Mouse (Mus musculus) spleen, adult 18-20 months (tissue): ENCODE measurements around the gene Gm45716.

ENCODE experiments used
- DNase-seq, 2 experiments: peaks; one replicate each; pipeline ENCODE4 v3.0.0; 2022; ENCODE audit warnings: mixed read lengths in 2 of 2

Gene Gm45716

DNA sequence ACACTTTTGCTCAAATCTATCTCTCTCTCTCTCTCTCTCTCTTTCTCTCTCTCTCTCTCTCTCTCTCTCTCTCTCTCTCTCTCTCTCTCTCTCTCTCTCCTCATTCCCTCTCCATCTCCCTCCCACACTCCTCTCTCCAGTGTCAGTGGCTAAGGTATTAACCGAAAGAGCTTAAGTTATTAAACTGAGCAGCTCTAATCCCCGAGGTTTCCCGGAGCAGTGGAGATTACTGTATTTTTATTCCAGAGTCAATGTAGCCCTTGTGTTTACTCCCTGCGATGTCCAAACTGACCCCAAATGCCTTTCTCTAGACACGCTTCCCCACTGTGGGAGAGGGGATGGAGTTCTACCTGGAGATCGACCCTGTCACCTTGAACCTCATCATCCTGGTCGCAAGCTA lies at the start of gene Gm45716:
TSS of gene Gm45716 (plus strand) at position 243 of the 400 bp plus-strand sequence.
- no peak for DNase-seq

DNA sequence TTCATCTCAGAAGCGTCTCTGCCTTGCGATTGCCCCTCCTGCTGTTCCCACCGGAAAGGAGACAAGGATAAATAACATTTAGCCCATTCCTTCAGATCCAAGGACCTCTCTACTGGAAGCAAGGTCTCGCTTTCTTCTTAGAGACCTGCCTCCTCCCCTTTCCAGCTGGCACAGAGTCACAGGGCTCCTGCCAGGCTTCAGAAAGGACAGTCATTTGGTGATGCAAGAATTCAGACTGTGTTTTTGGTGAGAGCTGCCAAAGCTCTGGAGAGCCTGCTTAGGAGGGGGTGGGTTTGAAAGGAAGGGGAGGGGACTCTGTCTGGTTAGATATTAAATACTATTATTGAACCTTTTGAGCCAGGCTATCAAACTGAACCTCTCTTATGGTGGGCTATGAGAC lies 45.1 kb upstream of the Gm45716 start:
- no peak for DNase-seq

DNA sequence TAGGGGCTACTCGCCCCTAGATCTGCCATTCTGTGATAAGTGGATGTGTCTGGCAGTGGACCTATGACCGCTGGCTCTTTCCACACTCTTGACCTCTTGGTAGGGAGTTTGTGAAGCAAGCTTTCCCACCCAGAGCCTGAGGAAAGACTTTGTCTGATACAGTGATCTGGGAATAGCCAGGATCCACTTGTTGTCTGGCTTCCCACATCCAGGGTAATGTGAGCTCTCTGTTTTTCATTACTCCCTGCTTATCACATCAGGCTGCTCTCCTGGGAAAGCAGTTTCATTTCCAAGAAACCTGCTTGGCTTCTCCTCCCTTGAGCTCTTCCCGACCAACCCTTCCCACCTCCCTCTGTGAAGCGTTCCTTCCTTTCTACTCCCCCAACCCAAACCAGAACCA lies 44.5 kb upstream of the Gm45716 start:
- no peak for DNase-seq

DNA sequence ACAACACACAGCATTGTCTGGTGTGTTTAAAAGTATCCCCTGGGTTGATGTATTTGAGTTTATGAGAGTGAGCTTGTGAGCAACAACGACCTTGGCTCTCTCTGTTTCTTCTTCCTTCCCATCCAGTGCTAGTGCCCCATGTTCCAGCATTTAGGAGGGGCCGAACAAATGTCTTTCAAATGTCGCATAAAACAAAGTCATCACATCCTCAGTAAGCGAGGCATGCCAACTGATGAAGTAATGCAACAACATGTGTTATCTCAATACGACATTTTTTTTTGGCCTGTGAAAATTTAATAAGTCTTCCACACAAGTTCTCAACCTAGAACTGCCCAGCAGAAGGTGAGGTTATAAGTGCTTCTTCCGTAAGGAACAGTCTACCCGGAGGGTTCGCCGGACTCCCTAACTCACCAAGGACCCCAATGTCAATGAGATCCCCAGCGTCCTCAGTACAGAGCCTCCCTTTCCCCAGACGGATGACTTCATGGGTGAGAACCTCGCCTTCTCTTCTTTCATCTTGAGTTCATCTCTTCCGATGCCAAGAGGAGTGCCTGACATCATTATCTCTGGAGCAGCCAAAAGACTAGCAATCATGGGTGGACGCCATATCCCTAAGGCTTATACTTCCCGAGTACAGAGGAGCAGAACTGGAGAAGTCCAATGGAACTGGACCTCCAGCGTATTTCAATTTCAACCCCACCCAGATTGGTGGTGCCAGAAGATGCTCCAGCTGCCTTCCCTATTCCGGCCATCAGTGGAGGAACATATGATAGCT lies 41.2 kb upstream of the Gm45716 start:
- DNase-seq: no peak

DNA sequence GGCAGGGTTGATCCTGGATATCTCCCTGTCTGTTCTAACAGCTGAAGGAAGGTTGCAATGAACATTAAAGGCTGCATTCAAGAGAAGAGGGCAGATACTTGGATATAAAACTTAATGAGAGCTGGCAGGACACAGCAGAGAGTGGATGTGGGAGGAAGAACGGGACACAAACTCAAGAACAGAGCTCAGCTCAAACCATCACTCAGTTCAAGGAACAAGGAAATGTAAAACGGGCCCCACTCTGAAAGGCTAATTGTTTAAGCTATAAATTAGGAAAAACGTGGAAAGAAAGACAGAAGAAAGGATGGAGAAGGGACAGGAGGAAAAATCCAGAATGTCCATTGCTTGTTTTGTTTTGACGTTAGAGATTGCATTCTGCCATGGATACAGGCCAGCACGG lies 32.4 kb upstream of the Gm45716 start:
- DNase-seq: no peak

DNA sequence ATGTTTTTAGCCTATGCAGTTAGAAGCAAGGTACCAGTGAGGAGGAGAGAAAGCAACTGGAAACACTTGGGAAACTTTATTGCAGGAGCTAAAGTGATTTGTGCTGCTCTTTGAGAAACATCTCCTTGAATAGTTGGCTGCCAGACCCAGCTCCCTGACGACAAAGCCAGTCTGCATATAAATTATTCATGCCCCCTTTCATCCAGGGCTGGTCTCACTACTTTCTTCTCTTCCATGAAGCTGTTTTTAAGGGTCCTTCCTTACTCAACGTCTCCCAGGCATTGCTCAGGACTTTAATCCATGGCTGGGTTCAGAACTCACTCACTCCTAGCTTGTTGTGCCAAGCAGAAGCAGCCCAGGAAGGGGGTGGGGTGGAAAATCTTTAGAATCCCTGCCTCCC lies 32.0 kb upstream of the Gm45716 start:
- no peak for DNase-seq

DNA sequence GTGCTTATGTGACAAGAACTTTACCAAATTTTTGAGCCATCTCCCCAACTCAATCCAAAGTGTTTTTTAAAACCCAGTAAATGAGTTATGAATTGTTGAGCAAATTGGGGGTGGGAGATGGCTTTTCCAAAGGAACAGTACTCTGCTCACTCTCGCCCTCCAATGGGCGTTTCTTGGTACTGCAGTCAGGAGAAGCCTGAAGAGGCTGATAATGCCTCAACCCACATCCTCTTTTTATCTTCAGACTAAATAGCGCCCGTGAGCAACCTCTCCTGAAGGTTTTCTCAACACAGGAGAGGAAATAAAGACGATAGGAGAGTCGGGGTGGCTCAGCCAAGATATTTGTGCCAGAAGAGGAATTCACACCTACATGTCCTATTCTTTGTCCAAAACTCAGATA lies 19.7 kb upstream of the Gm45716 start:
- DNase-seq: no peak

DNA sequence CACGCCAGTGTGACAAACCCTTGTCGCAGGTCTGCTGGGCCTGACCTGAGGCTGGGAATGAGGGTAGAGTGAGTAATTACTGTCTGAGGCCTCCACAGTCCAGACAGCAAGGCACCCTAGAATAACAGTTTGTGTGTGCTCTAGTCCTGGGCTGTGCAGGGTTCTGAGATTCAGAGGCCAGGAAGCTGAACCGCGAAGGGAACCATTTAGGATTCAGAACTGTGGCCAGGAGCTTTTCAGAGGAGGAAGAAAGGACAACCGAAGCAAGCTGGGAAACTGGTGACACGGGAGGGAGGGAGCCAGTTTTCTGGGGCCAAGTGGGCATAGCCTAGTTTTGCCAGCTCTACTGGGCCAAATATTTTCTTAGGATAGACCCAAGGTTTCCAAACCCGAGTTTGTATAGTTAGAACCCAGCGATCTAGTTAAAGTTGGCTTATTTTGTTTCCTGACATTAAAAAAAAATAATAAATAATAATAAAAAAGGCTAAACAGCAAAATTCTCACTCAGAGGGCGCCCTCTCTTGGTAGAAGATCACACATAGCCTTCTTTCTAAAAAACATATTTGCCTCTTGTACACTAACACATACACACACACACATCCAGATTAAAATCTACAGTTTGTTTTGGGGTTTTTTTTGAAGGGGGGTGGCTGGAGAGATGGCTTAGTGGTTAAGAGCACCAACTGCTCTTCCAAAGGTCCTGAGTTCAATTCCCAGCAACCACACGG lies 19.0 kb upstream of the Gm45716 start:
- DNase-seq: no peak

DNA sequence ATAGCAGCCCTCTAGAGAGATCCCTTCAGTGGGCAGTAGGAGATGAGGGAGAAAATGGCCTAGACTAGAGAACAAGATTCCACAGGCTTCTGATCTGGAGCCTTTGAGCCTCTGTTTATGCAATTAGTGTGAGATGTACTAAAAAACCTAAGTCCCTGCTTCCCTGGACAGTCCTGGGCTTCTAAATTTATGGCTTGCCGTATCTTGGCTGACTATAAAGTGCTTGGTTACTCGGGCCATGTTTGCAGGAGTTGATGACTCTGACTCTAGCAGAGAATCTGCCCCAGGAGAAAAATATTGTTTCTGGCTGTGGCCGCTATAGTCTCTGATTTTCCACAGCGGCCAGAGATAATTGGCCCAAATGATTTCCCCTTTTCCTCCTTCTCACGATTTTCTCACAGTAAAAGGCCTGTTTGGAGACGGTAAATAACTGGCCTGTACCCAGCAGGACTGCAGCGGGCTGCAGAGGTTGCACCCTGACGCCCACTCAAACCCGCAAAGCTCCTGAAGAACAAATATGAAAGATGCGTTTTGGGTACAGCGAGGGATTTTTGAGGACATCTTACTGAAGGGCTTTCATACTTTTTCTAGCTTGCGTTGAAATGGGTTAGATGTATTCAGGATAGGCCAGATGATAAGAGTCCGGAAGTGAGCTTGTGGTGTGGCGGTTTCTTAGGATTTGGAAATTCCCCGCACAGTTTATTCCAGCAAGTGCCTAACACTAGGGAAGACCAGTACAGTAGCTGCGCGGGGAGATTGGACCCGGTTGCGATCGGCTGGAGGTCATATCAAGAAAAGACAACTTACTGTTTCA lies 18.1 kb upstream of the Gm45716 start:
- no peak for DNase-seq

DNA sequence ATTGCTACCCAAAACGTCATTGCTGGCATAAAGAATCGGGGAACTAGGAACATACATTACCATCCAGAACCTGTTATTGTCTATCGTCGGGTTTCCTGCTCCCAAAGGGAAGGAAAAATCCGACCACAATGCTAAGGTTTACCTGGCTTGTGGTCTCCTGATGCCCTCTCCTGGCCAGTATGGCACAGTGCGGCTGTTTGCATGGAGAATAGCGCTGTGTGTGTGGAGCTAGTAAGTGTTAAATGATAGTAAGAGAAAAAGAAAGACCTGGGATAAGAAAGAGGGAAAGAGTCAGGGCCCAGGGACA lies 17.5 kb upstream of the Gm45716 start:
- DNase-seq: peak in 1 of 2 experiments; percentile 12

DNA sequence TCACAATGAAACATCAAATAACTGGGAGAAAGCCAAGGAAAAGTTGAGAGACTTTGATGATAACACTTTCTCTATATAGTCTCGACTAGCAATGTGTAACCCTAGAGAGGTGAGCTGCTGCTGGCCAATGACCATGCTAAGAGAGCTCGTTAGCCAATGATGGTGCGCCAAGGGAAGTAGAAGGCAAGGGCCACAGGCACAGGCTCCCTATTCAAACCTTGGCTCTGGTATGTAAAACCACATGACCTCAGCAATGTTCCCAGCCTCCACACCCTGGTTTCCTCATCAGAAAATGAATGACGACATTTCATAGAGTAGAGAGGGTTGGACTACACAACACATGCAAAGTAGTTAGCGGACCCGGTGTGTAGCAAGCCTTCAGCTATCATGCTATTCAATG lies 15.2 kb upstream of the Gm45716 start:
- DNase-seq: no peak

DNA sequence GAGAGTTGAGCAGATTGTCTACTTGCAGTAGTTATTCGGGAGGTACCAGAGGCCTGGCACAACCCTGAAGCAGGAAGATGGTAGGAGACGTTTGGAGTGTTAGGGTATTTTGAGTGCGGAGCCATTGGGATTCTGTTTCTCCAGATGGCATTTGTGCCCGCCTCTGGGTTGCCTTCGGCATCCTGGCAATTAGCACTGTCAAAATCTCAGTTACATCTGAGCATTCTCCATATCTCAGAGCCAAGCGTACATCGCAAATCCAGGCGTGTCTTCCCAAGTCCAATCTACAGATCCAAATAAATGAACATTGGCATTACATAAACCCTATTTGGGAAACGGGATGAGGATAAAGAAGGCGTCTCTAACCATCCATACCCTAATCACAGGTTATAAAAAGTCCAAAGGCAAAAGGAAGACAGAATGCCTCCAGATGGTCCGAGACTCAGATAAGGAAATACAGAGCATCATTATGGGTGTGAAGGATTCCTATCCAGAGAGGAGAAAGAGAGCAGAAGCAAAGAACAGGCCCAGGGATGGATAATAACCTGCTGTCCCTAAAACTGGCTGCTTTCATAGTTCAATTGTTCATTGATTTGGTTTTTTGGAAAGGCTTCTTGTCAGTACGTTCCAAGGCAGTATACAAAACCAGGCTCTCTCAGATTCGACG lies 11.7 kb upstream of the Gm45716 start:
- no peak for DNase-seq

DNA sequence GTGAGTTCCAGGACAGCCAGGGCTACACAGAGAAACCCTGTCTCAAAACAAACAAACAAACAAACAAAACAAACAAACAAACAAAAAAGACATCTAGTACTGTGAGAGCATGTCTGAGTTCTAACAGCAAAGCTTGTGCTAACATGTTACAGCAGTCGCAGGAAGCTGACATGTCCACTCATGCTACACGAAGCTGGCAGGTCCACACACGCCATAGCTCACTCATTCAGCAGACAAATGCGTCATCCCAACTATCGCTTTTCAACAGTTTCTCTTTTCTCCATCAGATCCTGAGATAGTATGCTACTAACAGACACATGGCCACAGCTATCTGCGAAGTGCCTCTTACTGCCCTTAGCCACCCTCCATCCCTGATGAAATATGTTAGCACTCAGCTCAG lies 10.1 kb upstream of the Gm45716 start:
- no peak for DNase-seq

DNA sequence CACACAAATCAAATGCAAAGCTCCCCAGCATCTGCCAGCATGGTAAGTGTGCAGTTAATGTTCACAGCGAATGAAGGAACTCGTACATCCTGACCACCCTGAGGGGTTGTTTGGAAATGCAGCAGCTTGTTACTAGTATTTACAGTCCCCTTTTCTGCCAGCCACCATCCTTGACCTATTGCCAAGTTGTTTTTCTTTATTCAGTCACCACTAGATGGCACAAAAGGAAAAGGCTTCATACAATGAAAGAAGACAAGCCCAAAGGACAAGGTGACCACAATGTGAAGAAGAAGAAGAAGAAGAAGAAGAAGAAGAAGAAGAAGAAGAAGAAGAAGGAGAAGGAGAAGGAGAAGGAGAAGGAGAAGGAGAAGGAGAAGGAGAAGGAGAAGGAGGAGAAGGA lies 4.1 kb upstream of the Gm45716 start:
- DNase-seq: no peak

DNA sequence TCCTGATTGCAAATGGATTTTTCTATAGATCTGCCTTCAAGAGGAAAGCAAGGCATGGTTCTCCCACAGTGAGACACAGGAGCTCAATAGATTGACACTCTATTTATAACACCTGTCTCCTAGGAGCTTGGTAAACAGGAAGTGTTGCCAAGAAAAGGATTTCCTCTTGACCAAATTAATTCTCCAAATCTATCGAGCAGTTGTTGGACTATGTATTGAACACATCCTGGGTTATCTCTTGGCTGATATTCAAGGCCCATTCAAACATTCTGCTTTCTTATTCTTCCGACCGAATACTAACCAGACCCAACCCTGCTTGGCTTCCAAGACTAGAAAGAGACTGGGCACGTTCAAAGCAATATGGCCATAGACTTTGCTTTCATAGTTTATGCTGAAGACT lies 2.7 kb upstream of the Gm45716 start:
- DNase-seq: no peak

DNA sequence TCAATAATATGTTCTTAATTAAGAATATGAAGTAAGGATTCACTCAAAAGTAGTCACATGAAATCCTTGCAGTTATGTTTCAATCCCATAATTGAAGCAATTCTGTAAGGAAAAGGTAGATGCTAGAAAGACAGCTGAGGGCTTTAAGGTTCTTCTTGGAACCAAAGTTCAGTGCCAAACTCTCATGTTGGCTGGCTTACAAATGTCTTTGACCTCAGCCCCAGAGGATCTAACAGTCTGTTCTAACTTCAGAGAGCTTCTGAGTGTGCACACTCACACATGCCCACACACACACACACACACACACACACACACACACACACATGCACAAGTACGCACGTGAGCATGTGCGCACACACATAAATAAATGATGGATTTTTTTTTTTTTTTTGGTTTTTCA lies 2.7 kb downstream of the Gm45716 start:
- no peak for DNase-seq

DNA sequence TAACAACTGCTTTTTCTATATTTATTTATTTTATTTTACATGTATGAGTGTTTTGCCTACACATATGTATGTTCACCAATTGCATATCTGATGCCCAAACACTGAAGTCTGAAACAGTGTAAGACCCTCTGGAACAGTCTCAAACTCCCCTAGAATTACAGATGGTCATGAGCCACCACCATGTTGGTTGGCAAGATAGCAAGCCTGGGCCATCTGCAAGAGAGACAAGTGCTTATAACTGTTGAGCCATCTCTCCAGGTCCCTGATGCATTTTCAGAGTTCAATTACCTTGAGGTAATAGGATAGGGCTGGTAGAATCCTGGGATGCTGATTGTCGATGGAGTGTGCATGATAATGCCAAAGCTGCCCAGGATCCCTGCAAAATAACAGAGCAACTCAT lies 7.5 kb downstream of the Gm45716 start:
- DNase-seq: no peak

DNA sequence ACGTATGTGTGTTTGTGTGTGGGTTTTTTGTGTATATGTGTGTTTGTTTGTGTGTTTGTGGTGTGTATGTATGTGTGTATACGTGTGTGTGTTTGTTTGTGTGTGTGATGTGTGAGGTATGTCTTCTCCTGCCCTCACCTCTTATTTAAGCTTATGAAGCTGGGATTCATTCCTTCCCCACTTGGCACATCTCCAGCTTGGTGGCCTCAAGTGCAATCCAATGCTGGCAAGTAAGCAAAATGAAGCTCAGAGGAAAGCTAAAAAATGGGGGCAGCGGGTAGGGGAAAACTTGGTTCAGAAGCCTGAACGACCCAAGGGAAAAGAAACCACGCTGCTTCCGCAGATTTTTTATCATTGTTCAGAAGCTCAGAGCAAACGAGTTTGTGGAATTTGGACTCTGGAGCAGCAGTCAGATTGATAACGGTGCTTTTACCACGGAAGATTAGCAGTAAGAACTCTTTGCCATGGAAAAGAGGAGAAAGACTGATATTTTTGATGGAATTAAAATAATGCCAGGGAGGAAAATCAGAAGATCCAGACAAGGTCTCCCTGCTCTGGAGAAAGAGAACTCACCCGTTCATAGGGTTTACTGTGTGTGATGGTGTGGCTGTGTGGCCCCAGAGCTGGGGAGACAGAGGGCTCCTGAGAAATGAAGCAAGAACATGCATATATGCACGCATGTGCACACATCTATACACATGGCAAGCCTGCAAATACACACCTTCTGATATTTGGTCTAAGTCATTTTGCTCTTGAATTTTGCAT lies 8.5 kb downstream of the Gm45716 start:
- DNase-seq: no peak

DNA sequence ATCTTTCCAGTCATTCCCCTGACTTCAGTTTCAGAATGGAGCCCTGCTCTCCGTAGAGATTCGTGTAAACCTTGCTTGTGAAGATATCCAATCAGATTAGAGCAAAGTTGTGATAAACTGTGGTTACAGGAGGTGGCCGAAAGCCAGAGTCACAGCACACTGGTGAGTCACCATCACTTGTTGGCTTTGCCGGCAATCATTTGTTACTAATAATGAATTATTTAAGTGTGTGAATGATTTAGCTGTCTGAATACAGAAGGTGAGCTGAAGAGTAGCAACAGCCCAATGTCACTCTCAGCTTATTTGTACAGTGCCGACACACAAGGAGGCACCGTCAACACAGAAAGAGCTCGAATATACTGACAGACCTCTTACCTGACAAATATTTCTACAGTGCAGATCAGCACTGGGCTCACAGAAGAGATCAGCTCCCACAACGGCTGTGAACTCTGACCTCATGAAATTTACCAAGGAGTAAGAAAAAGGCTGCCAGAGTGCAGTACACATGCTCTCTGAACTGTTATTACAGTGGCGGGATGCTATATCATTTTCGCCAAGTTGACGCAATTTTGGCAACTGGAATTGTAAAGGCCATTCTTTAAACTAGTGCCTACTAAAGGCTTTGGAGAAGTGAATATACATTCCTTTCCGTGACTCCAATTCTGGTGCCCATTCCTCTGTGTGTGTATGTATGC lies 9.2 kb downstream of the Gm45716 start:
- no peak for DNase-seq

DNA sequence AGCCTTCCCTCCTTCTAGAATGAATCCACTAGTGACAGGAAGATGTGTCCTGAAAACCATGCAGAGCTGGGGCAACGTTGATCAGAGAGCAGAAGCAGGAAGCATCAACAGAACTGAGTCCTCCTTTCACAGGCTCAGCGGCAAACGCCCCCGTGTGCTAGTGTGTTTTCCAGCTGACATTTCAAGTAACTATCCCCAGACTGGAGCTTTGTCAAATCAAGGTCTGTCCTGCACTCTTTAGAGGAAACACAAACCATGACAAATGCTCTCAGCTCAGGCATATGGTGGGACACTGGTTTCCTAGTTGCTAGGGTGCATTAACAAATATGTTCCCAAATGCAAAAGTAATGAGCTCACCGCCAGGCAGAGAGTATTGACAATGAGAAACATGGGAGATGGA lies 10.6 kb downstream of the Gm45716 start:
- DNase-seq: no peak

DNA sequence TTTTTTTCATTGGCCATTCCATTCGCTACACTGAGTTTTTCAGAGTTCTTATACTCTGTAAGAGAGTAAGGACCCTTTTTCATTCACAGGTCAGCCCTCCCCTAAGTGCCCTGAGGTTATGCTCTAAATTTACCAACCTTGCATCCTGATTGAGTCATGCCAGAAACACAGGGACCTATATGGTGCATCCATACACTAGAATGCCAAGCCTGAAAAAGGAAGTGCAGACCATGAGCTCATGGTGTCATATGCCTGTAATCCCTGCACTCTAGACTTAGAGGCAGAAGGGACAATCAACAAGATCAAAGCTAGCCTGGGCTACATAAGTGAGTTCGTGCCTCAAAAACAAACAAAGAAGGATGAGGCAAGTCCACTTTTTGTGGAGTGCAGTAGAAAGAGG lies 13.3 kb downstream of the Gm45716 start:
- DNase-seq: no peak

DNA sequence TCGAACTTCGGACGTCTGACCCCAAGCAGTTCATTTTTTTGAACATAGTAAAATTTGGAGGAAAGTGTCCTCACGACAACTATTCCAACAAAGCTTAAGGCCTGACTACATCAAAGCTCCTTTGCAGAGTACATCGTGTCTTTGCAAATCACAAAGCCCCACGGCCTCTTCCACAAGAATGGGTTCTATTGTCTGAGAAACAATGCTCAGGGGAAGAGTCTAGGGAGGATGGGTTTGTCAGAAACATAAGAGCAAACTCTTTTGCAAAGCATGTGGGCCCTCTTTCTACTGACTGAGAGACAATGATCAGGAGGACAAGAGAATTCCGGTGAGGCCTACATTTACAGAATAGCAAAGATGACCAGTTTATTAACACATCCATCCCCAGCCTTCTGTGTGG lies 26.8 kb downstream of the Gm45716 start:
- no peak for DNase-seq
